Comparison of ENCODE assay signal across 8 mouse cellular contexts in genomic region chr1:30144997-30145396, GRCm38 (mm10).
DNase-seq lines count a peak whose midpoint lies in the region; ATAC-seq and TF ChIP-seq lines count a peak whose summit lies in the region.

No protein-coding gene starts in this region.

- H3K9ac ChIP-seq in hindbrain, embryonic 12.5 days, result no peak overlapping the region
- H3K9ac ChIP-seq in hindbrain, postnatal 0 days (replicated peaks; ENCODE audit: low read length), result no peak overlapping the region
- no peak overlapping the region for H3K9ac ChIP-seq in liver, embryonic 12.5 days
- no peak overlapping the region for H3K9ac ChIP-seq in intestine, embryonic 15.5 days

- no peaks in the 10 kb centered on the region for H3K27me3 ChIP-seq in hindbrain, embryonic 10.5 days (ENCODE audit: insufficient read depth, poor library complexity, severe bottlenecking)
- no peaks in the 10 kb centered on the region for H3K27me3 ChIP-seq in hindbrain, embryonic 12.5 days
- H3K27me3 ChIP-seq in hindbrain, postnatal 0 days (ENCODE audit: insufficient read depth, low read length), result no peaks in the 10 kb centered on the region
- no peaks in the 10 kb centered on the region for H3K27me3 ChIP-seq in liver, embryonic 12.5 days (replicated peaks)
- H3K27me3 ChIP-seq in intestine, embryonic 15.5 days (replicated peaks), result no peaks in the 10 kb centered on the region

- 92% methylated on average over 4 of the region's 4 CpGs for WGBS in hindbrain, embryonic 10.5 days
- WGBS in hindbrain, embryonic 12.5 days, result 93% methylated on average over 4 of the region's 4 CpGs
- WGBS in hindbrain, postnatal 0 days, result 74% methylated on average over 4 of the region's 4 CpGs
- WGBS in liver, embryonic 12.5 days (ENCODE audit: insufficient replicate concordance), result 74% methylated on average over 4 of the region's 4 CpGs
- WGBS in intestine, embryonic 15.5 days, result 59% methylated on average over 4 of the region's 4 CpGs

- no peaks in the 10 kb centered on the region for H3K4me1 ChIP-seq in hindbrain, embryonic 10.5 days (replicated peaks)
- H3K4me1 ChIP-seq in hindbrain, embryonic 12.5 days, result no peaks in the 10 kb centered on the region
- H3K4me1 ChIP-seq in hindbrain, postnatal 0 days (ENCODE audit: insufficient read depth, low read length), result no peaks in the 10 kb centered on the region
- no peaks in the 10 kb centered on the region for H3K4me1 ChIP-seq in liver, embryonic 12.5 days
- H3K4me1 ChIP-seq in intestine, embryonic 15.5 days (replicated peaks), result no peaks in the 10 kb centered on the region

- no peak for ATAC-seq in hindbrain, embryonic 12.5 days (ENCODE audit: low FRiP score)
- ATAC-seq in hindbrain, postnatal 0 days, result no peak
- ATAC-seq in liver, embryonic 12.5 days, result no peak
- ATAC-seq in intestine, embryonic 15.5 days, result no peak

- no peak overlapping the region for H3K4me2 ChIP-seq in hindbrain, embryonic 12.5 days (replicated peaks)
- H3K4me2 ChIP-seq in hindbrain, postnatal 0 days (ENCODE audit: low read depth, low read length), result no peak overlapping the region
- H3K4me2 ChIP-seq in liver, embryonic 12.5 days, result no peak overlapping the region
- H3K4me2 ChIP-seq in intestine, embryonic 15.5 days (replicated peaks), result no peak overlapping the region

- peak; percentile 3 for DNase-seq in hindbrain, embryonic 10.5 days (ENCODE audit: low spot score)
- DNase-seq in cerebellum, postnatal 10 days, result peak; percentile 64 to 76
- peak; percentile 86 for DNase-seq in hindbrain, postnatal 0 days (ENCODE audit: low spot score)
- peak; percentile 29 to 38 for DNase-seq in left cerebral cortex, postnatal 36 days (ENCODE audit: low spot score in 2 of 2)
- DNase-seq in lung, postnatal 4 days, result no peak

- intact Hi-C loops in left cerebral cortex, postnatal 36 days (cut with DNase I), result no loop called here

- H3K27ac ChIP-seq in hindbrain, embryonic 10.5 days, result no peak overlapping the region
- H3K27ac ChIP-seq in hindbrain, embryonic 12.5 days, result no peak overlapping the region
- no peak overlapping the region for H3K27ac ChIP-seq in hindbrain, postnatal 0 days
- H3K27ac ChIP-seq in liver, embryonic 12.5 days, result no peak overlapping the region
- H3K27ac ChIP-seq in intestine, embryonic 15.5 days, result no peak overlapping the region

- no peak overlapping the region for H3K4me3 ChIP-seq in hindbrain, embryonic 10.5 days
- no peak overlapping the region for H3K4me3 ChIP-seq in hindbrain, embryonic 12.5 days
- no peak overlapping the region for H3K4me3 ChIP-seq in hindbrain, postnatal 0 days (ENCODE audit: low read length)
- H3K4me3 ChIP-seq in liver, embryonic 12.5 days, result no peak overlapping the region
- no peak overlapping the region for H3K4me3 ChIP-seq in intestine, embryonic 15.5 days (replicated peaks)

- no peaks in the 10 kb centered on the region for H3K9me3 ChIP-seq in hindbrain, embryonic 10.5 days
- no peaks in the 10 kb centered on the region for H3K9me3 ChIP-seq in hindbrain, embryonic 12.5 days (replicated peaks)
- H3K9me3 ChIP-seq in hindbrain, postnatal 0 days (ENCODE audit: low read length), result no peaks in the 10 kb centered on the region
- H3K9me3 ChIP-seq in liver, embryonic 12.5 days (replicated peaks), result no peaks in the 10 kb centered on the region
- no peaks in the 10 kb centered on the region for H3K9me3 ChIP-seq in intestine, embryonic 15.5 days

- peak; percentile 81 for TF ChIP-seq CTCF in hindbrain, postnatal 0 days (IDR thresholded peaks at IDR 0.05; ENCODE audit: low read depth)

- H3K36me3 ChIP-seq in hindbrain, embryonic 10.5 days, result no peaks in the 10 kb centered on the region
- no peaks in the 10 kb centered on the region for H3K36me3 ChIP-seq in hindbrain, embryonic 12.5 days
- no peaks in the 10 kb centered on the region for H3K36me3 ChIP-seq in hindbrain, postnatal 0 days (ENCODE audit: insufficient read depth, low read length)
- no peaks in the 10 kb centered on the region for H3K36me3 ChIP-seq in liver, embryonic 12.5 days
- H3K36me3 ChIP-seq in intestine, embryonic 15.5 days, result no peaks in the 10 kb centered on the region

Comparison
In these comparisons a context has a peak if more than half of its experiments do, and no peak if none do; other contexts are left out.
1. DNase-seq: peak in hindbrain, embryonic 10.5 days (single experiment), cerebellum, postnatal 10 days (2 of 2), hindbrain, postnatal 0 days (single experiment) and left cerebral cortex, postnatal 36 days (2 of 2); none in lung, postnatal 4 days (0 of 2).